Mouse (Mus musculus) kidney, embryonic 15.5 days (tissue): ENCODE measurements around the gene Apoc2. TPM values are rescaled to one million over a fixed set of nuclear protein-coding genes. Genes with fewer than 3 reads are reported as not detected.
"Not testable (repeated sequence)": the region's sequence is repeated elsewhere in the genome, so short reads cannot be mapped to it uniquely, and the experiment has no call there.

Experiments used
- ATAC-seq: fragments of 200-750 bp; cut with Nextera tagmentation; replicated peaks from 2 replicates; pipeline ENCODE4 v1.8.0; 2017; ENCODE audit warnings: moderate TSS enrichment; ENCODE audit not compliant: low FRiP score
- H3K27ac ChIP-seq: fragments of 300-500 bp; sonication (generic); 2 replicates; pipeline ENCODE4 v1.5.1; 2015; ENCODE audit warnings: mild to moderate bottlenecking, inconsistent platforms
- H3K27me3 ChIP-seq: fragments of 300-500 bp; sonication (generic); 2 replicates; pipeline ENCODE4 v1.6.1; 2015; ENCODE audit warnings: inconsistent platforms
- H3K36me3 ChIP-seq: fragments of 300-500 bp; sonication (generic); 2 replicates; pipeline ENCODE4 v1.6.1; 2015; ENCODE audit warnings: inconsistent platforms
- H3K4me1 ChIP-seq: fragments of 300-500 bp; sonication (generic); 2 replicates; pipeline ENCODE4 v1.6.1; 2015; ENCODE audit warnings: inconsistent platforms
- H3K4me2 ChIP-seq: fragments of 300-500 bp; sonication (generic); 2 replicates; pipeline ENCODE4 v1.6.1; 2015; ENCODE audit warnings: moderate library complexity, mild to moderate bottlenecking, inconsistent platforms
- H3K4me3 ChIP-seq: fragments of 300-500 bp; sonication (generic); replicated peaks from 2 replicates; pipeline ENCODE4 v1.5.1; 2015; ENCODE audit warnings: mild to moderate bottlenecking, inconsistent platforms
- H3K9ac ChIP-seq: fragments of 300-500 bp; sonication (generic); 2 replicates; pipeline ENCODE4 v1.6.1; 2015; ENCODE audit warnings: mild to moderate bottlenecking, inconsistent platforms
- H3K9me3 ChIP-seq: fragments of 300-500 bp; sonication (generic); replicated peaks from 2 replicates; pipeline ENCODE4 v1.6.1; 2016; ENCODE audit warnings: inconsistent platforms
- WGBS: fragments of 180-500 bp; shearing (Covaris S2); methylation state at CpG from one replicate; pipeline ENCODE4 v1.1.7; 2015; ENCODE audit warnings: mixed read lengths; 5-methylcytosine and 5-hydroxymethylcytosine counted together
- polyA plus RNA-seq: library from polyadenylated mRNA; unstranded; fragments of >200 nt; fragmentation: Nextera tagmentation; extraction: Ambion mirVana; gene quantifications from 2 replicates; pipeline ENCODE4 v1.2.1, GENCODE M21; 2015

Apoc2 gene
- polyA plus RNA-seq, 1 experiment from 2014 or later = 13.1 TPM

GRCm38 (mm10) chr7:19686927-19687583, 9.3 kb upstream of the Apoc2 start:
- not testable (repeated sequence) for H3K27ac ChIP-seq, H3K27me3 ChIP-seq, H3K36me3 ChIP-seq, H3K9ac ChIP-seq, H3K9me3 ChIP-seq, ATAC-seq, H3K4me2 ChIP-seq, H3K4me3 ChIP-seq
- WGBS = 74% methylated on average over 8 of the region's 8 CpGs
- H3K4me1 ChIP-seq = peaks cover 17% of the 10 kb centered on the region

- Histone ChIP-seq H3K27ac (no peak overlapping the region), H3K9me3 (no peaks in the 10 kb centered on the region), H3K36me3 (no peaks in the 10 kb centered on the region), H3K4me1 (peaks cover 12% of the 10 kb centered on the region), H3K4me3 (no peak overlapping the region), H3K9ac (no peak overlapping the region), H3K4me2 (no peak overlapping the region), H3K27me3 (no peaks in the 10 kb centered on the region)
- ATAC-seq = no peak
- WGBS = 75% methylated on average over 6 of the region's 6 CpGs
Measured at GRCm38 (mm10) chr7:19686521-19686920, 8.8 kb upstream of the Apoc2 start.

- WGBS = 57% methylated on average over 4 of the region's 4 CpGs
Measured at GRCm38 (mm10) chr7:19685374-19685773, 7.6 kb upstream of the Apoc2 start.

GRCm38 (mm10) chr7:19683771-19684201, 6.0 kb upstream of the Apoc2 start:
- no peak overlapping the region for H3K27ac ChIP-seq
- H3K36me3 ChIP-seq = no peaks in the 10 kb centered on the region
- H3K9ac ChIP-seq = no peak overlapping the region
- H3K4me1 ChIP-seq = peaks cover 10% of the 10 kb centered on the region
- WGBS = 71% methylated on average over 6 of the region's 6 CpGs
- H3K4me3 ChIP-seq = no peak overlapping the region
- no peaks in the 10 kb centered on the region for H3K27me3 ChIP-seq
- no peaks in the 10 kb centered on the region for H3K9me3 ChIP-seq
- H3K4me2 ChIP-seq = no peak overlapping the region
- ATAC-seq = no peak

More at GRCm38 (mm10) chr7:19685374-19685773, 7.6 kb upstream of the Apoc2 start:
- Histone ChIP-seq H3K36me3 (no peaks in the 10 kb centered on the region), H3K4me1 (peaks cover 10% of the 10 kb centered on the region), H3K4me3 (no peak overlapping the region), H3K9me3 (no peaks in the 10 kb centered on the region), H3K9ac (no peak overlapping the region), H3K27me3 (no peaks in the 10 kb centered on the region), H3K4me2 (no peak overlapping the region), H3K27ac (no peak overlapping the region)
- no peak for ATAC-seq

GRCm38 (mm10) chr7:19682979-19683378, 5.2 kb upstream of the Apoc2 start:
- Histone ChIP-seq H3K27ac (no peak overlapping the region), H3K9ac (no peak overlapping the region), H3K4me2 (no peak overlapping the region), H3K4me3 (no peak overlapping the region), H3K36me3 (no peaks in the 10 kb centered on the region), H3K4me1 (peaks cover 10% of the 10 kb centered on the region), H3K9me3 (no peaks in the 10 kb centered on the region), H3K27me3 (no peaks in the 10 kb centered on the region)
- no peak for ATAC-seq
- WGBS = 68% methylated on average over 3 of the region's 3 CpGs

- Histone ChIP-seq H3K9ac (no peak within 1 kb of the TSS), H3K4me2 (no peak within 1 kb of the TSS), H3K27me3 (no peaks in the 10 kb centered on the region), H3K27ac (no peak within 1 kb of the TSS), H3K9me3 (no peaks in the 10 kb centered on the region), H3K4me3 (no peak within 1 kb of the TSS), H3K36me3 (no peaks in the 10 kb centered on the region), H3K4me1 (peaks cover 10% of the 10 kb centered on the region)
- WGBS = 48% methylated on average over 8 of the region's 8 CpGs
- ATAC-seq = no peak
Measured at GRCm38 (mm10) chr7:19681202-19681694, 3.5 kb upstream of the Apoc2 start, which contains the start of the genes Gm44805 and Apoc4. TSS of gene Gm44805 (minus strand) at chr7:19681423. TSS of gene Apoc4 (minus strand) at chr7:19681479.

GRCm38 (mm10) chr7:19680702-19681101, 3.0 kb upstream of the Apoc2 start:
- Histone ChIP-seq H3K36me3 (no peaks in the 10 kb centered on the region), H3K4me2 (no peak overlapping the region), H3K27me3 (no peaks in the 10 kb centered on the region), H3K4me1 (peaks cover 7% of the 10 kb centered on the region), H3K9me3 (no peaks in the 10 kb centered on the region), H3K9ac (no peak overlapping the region), H3K27ac (no peak overlapping the region), H3K4me3 (no peak overlapping the region)
- no peak for ATAC-seq
- WGBS = 74% methylated on average over 2 of the region's 2 CpGs

- no peak overlapping the region for H3K4me2 ChIP-seq
- WGBS = 85% methylated on average over 3 of the region's 3 CpGs
- no peak for ATAC-seq
- no peak overlapping the region for H3K27ac ChIP-seq
- no peak overlapping the region for H3K4me3 ChIP-seq
- H3K36me3 ChIP-seq = no peaks in the 10 kb centered on the region
- no peak overlapping the region for H3K9ac ChIP-seq
- 0 out of 2 replicates have a peak, but pooled peaks cover 3% of the 10 kb centered on the region for H3K4me1 ChIP-seq
- no peaks in the 10 kb centered on the region for H3K27me3 ChIP-seq
- H3K9me3 ChIP-seq = no peaks in the 10 kb centered on the region
Measured at GRCm38 (mm10) chr7:19678901-19679300, 1.2 kb upstream of the Apoc2 start.

GRCm38 (mm10) chr7:19676662-19677061, 1.1 kb downstream of the Apoc2 start:
- Histone ChIP-seq H3K36me3 (no peaks in the 10 kb centered on the region), H3K9me3 (no peaks in the 10 kb centered on the region), H3K27ac (no peak overlapping the region), H3K9ac (no peak overlapping the region), H3K4me3 (no peak overlapping the region), H3K4me1 (no peaks in the 10 kb centered on the region), H3K4me2 (no peak overlapping the region), H3K27me3 (no peaks in the 10 kb centered on the region)
- WGBS = 72% methylated on average over 1 of the region's 1 CpGs
- ATAC-seq = no peak

- Histone ChIP-seq H3K9ac (no peak overlapping the region), H3K36me3 (no peaks in the 10 kb centered on the region), H3K27ac (no peak overlapping the region), H3K4me2 (no peak overlapping the region), H3K4me1 (no peaks in the 10 kb centered on the region), H3K27me3 (no peaks in the 10 kb centered on the region), H3K4me3 (no peak overlapping the region), H3K9me3 (no peaks in the 10 kb centered on the region)
- no peak for ATAC-seq
- 83% methylated on average over 10 of the region's 10 CpGs for WGBS
Measured at GRCm38 (mm10) chr7:19675824-19676223, 1.9 kb downstream of the Apoc2 start.

GRCm38 (mm10) chr7:19673083-19673699, 4.5 kb downstream of the Apoc2 start:
- no peak overlapping the region for H3K4me2 ChIP-seq
- H3K27me3 ChIP-seq = no peaks in the 10 kb centered on the region
- H3K9ac ChIP-seq = no peak overlapping the region
- no peak overlapping the region for H3K27ac ChIP-seq
- no peaks in the 10 kb centered on the region for H3K36me3 ChIP-seq
- no peaks in the 10 kb centered on the region for H3K9me3 ChIP-seq
- 61% methylated on average over 14 of the region's 14 CpGs for WGBS
- no peak for ATAC-seq
- no peak overlapping the region for H3K4me3 ChIP-seq
- peaks cover 5% of the 10 kb centered on the region for H3K4me1 ChIP-seq

GRCm38 (mm10) chr7:19671511-19671910, 6.2 kb downstream of the Apoc2 start:
- no peaks in the 10 kb centered on the region for H3K9me3 ChIP-seq
- ATAC-seq = no peak
- H3K4me3 ChIP-seq = no peak overlapping the region
- H3K4me1 ChIP-seq = peaks cover 6% of the 10 kb centered on the region
- H3K27ac ChIP-seq = no peak overlapping the region
- no peaks in the 10 kb centered on the region for H3K36me3 ChIP-seq
- H3K4me2 ChIP-seq = no peak overlapping the region
- no peaks in the 10 kb centered on the region for H3K27me3 ChIP-seq
- WGBS = 68% methylated on average over 10 of the region's 10 CpGs
- H3K9ac ChIP-seq = no peak overlapping the region
